19 mouse cellular contexts compared by ENCODE assay signal in genomic region chr14:122323838-122324458, GRCm38 (mm10).
DNase-seq lines count a peak whose midpoint lies in the region; ATAC-seq and TF ChIP-seq lines count a peak whose summit lies in the region.
"Had no signal": no experiment of that assay in that cellular context is flagged by ENCODE, and none has a peak within 500 bp of the region (broad histone marks: within the 10 kb centered on the region; RNA-seq: fewer than 3 reads in every experiment).

No protein-coding gene starts in this region.

- peak; percentile 20 to 22 for DNase-seq in cerebellum, postnatal 10 days
- DNase-seq in cerebellum, adult 11-12 months: no peak
- DNase-seq in midbrain, postnatal 0 days (ENCODE audit: low spot score): peak; percentile 23
- peak; percentile 92 for DNase-seq in forebrain, embryonic 14.5 days (ENCODE audit: low spot score)
- DNase-seq in kidney, postnatal 10 days: no peak
- DNase-seq: adrenal gland, postnatal 10 days; B cell, adult 2 months; cerebellum, adult 18-20 months; cerebellum, adult 9-11 months; gastrocnemius, postnatal 14 days; heart, postnatal 36 days; kidney, adult 18-20 months had no signal

- no peaks in the 10 kb centered on the region for H3K4me1 ChIP-seq in midbrain, postnatal 0 days (ENCODE audit: insufficient read depth, low read length)
- peaks cover 2% of the 10 kb centered on the region; the same call in 1 of the 2 replicates for H3K4me1 ChIP-seq in midbrain, embryonic 16.5 days (ENCODE audit: control insufficient read depth, insufficient read depth, low read length)
- H3K4me1 ChIP-seq in forebrain, embryonic 14.5 days (ENCODE audit: control insufficient read depth, insufficient read depth, low read length): 0 out of 2 replicates have a peak, but pooled peaks cover 3% of the 10 kb centered on the region
- no peaks in the 10 kb centered on the region for H3K4me1 ChIP-seq in intestine, postnatal 0 days (replicated peaks; ENCODE audit: control insufficient read depth, insufficient read depth, low read length)
- H3K4me1 ChIP-seq: embryonic facial prominence, embryonic 10.5 days; heart, embryonic 13.5 days had no signal

- H3K9ac ChIP-seq in midbrain, postnatal 0 days (replicated peaks; ENCODE audit: low read length, poor library complexity, severe bottlenecking): no peak overlapping the region
- H3K9ac ChIP-seq in midbrain, embryonic 16.5 days (ENCODE audit: low read depth, low read length): no peak overlapping the region
- no peak overlapping the region for H3K9ac ChIP-seq in forebrain, embryonic 14.5 days (ENCODE audit: low read length)
- H3K9ac ChIP-seq in intestine, postnatal 0 days (ENCODE audit: low read depth, low read length): no peak overlapping the region
- H3K9ac ChIP-seq: heart, embryonic 13.5 days had no signal

- WGBS in midbrain, postnatal 0 days: 75% methylated on average over 9 of the region's 9 CpGs
- 70% methylated on average over 9 of the region's 9 CpGs for WGBS in midbrain, embryonic 16.5 days
- WGBS in forebrain, embryonic 14.5 days: 23% methylated on average over 9 of the region's 9 CpGs
- WGBS in intestine, postnatal 0 days: 76% methylated on average over 9 of the region's 9 CpGs

- no peak for ATAC-seq in midbrain, postnatal 0 days (ENCODE audit: low FRiP score)
- ATAC-seq in midbrain, embryonic 16.5 days: no peak
- peak; percentile 97 for ATAC-seq in forebrain, embryonic 14.5 days
- ATAC-seq in intestine, postnatal 0 days: no peak
- ATAC-seq: CD4-positive, CD25-positive, alpha-beta regulatory T cell, adult 4 months; hindbrain, embryonic 16.5 days had no signal

- no peak for TF ChIP-seq CTCF in midbrain, postnatal 0 days (IDR thresholded peaks at IDR 0.05)
- no peak for TF ChIP-seq CTCF in intestine, postnatal 0 days (IDR thresholded peaks at IDR 0.05; ENCODE audit: low read depth)

- H3K9me3 ChIP-seq in midbrain, postnatal 0 days (ENCODE audit: low read length): no peaks in the 10 kb centered on the region
- H3K9me3 ChIP-seq in midbrain, embryonic 16.5 days (replicated peaks; ENCODE audit: control insufficient read depth, low read length, poor library complexity, severe bottlenecking): no peaks in the 10 kb centered on the region
- H3K9me3 ChIP-seq in forebrain, embryonic 14.5 days (replicated peaks; ENCODE audit: control insufficient read depth, low read length): no peaks in the 10 kb centered on the region
- H3K9me3 ChIP-seq in intestine, postnatal 0 days (ENCODE audit: control insufficient read depth): no peaks in the 10 kb centered on the region
- H3K9me3 ChIP-seq: embryonic facial prominence, embryonic 10.5 days; G1E; heart, embryonic 13.5 days had no signal

- H3K4me3 ChIP-seq in midbrain, postnatal 0 days (ENCODE audit: low read depth, low read length): no peak overlapping the region
- H3K4me3 ChIP-seq in midbrain, embryonic 16.5 days (ENCODE audit: low read depth, low read length): no peak overlapping the region
- no peak overlapping the region for H3K4me3 ChIP-seq in forebrain, embryonic 14.5 days (ENCODE audit: low read depth, low read length)
- H3K4me3 ChIP-seq in intestine, postnatal 0 days (ENCODE audit: low read depth, low read length): no peak overlapping the region
- H3K4me3 ChIP-seq: embryonic facial prominence, embryonic 10.5 days; heart, embryonic 13.5 days had no signal

- no peak overlapping the region for H3K4me2 ChIP-seq in midbrain, postnatal 0 days (ENCODE audit: low read depth, low read length, poor library complexity, severe bottlenecking)
- H3K4me2 ChIP-seq in midbrain, embryonic 16.5 days (ENCODE audit: low read length): no peak overlapping the region
- H3K4me2 ChIP-seq in forebrain, embryonic 14.5 days (ENCODE audit: low read length): no peak overlapping the region
- no peak overlapping the region for H3K4me2 ChIP-seq in intestine, postnatal 0 days (replicated peaks; ENCODE audit: low read depth)
- H3K4me2 ChIP-seq: heart, embryonic 13.5 days had no signal

- no peaks in the 10 kb centered on the region for H3K27me3 ChIP-seq in midbrain, postnatal 0 days (ENCODE audit: insufficient read depth, low read length)
- no peaks in the 10 kb centered on the region for H3K27me3 ChIP-seq in midbrain, embryonic 16.5 days (ENCODE audit: control insufficient read depth, insufficient read depth, low read depth, low read length)
- 0 out of 2 replicates have a peak, but pooled peaks cover 2% of the 10 kb centered on the region for H3K27me3 ChIP-seq in forebrain, embryonic 14.5 days (replicated peaks; ENCODE audit: control insufficient read depth, insufficient read depth, low read length)
- H3K27me3 ChIP-seq in intestine, postnatal 0 days (replicated peaks; ENCODE audit: control insufficient read depth, insufficient read depth, low read length): no peaks in the 10 kb centered on the region
- H3K27me3 ChIP-seq: heart, embryonic 13.5 days had no signal

- H3K36me3 ChIP-seq in midbrain, postnatal 0 days (ENCODE audit: insufficient read depth, low read length): no peaks in the 10 kb centered on the region
- H3K36me3 ChIP-seq in midbrain, embryonic 16.5 days (ENCODE audit: control insufficient read depth, insufficient read depth, low read length): no peaks in the 10 kb centered on the region
- no peaks in the 10 kb centered on the region for H3K36me3 ChIP-seq in forebrain, embryonic 14.5 days (ENCODE audit: control insufficient read depth, insufficient read depth, low read length)
- no peaks in the 10 kb centered on the region for H3K36me3 ChIP-seq in intestine, postnatal 0 days (ENCODE audit: control insufficient read depth, insufficient read depth)
- H3K36me3 ChIP-seq: embryonic facial prominence, embryonic 10.5 days; heart, embryonic 13.5 days had no signal

- H3K27ac ChIP-seq in midbrain, postnatal 0 days (ENCODE audit: low read depth, low read length): no peak overlapping the region
- no peak overlapping the region for H3K27ac ChIP-seq in midbrain, embryonic 16.5 days (ENCODE audit: low read length)
- H3K27ac ChIP-seq in forebrain, embryonic 14.5 days (ENCODE audit: low read depth, low read length): no peak overlapping the region
- H3K27ac ChIP-seq in intestine, postnatal 0 days (ENCODE audit: low read depth, low read length): no peak overlapping the region
- H3K27ac ChIP-seq: embryonic facial prominence, embryonic 10.5 days; heart, embryonic 13.5 days had no signal

Comparison
In these comparisons a context has a peak if more than half of its experiments do, and no peak if none do; other contexts are left out.
1. DNase-seq: peak in cerebellum, postnatal 10 days (2 of 2), midbrain, postnatal 0 days (single experiment) and forebrain, embryonic 14.5 days (single experiment); none in cerebellum, adult 11-12 months (single experiment) and kidney, postnatal 10 days (single experiment).